Mouse (Mus musculus): ENCODE data around the gene Zbtb41. TPM values are rescaled to one million over a fixed set of nuclear protein-coding genes. Genes with fewer than 3 reads are reported as not detected.
A peak's percentile ranks its signal among the peaks of the same experiment; 100 is the strongest.

The Zbtb41 gene
- total RNA-seq, 2 experiments from 2014 or later, result 27.4 to 32.2 TPM

- DNase-seq (ENCODE audit: low spot score in 2 of 2), result no peak
These were observed 43.8 kb downstream of the Zbtb41 start for GRCm38 (mm10) chr1:139465936-139466335.

- DNase-seq (ENCODE audit: low spot score in 2 of 2), result no peak
These were observed 56.8 kb downstream of the Zbtb41 start for GRCm38 (mm10) chr1:139478898-139479297.

- DNase-seq (ENCODE audit: low spot score in 2 of 2), result peak; percentile 17 to 28
These were observed 58.2 kb downstream of the Zbtb41 start for GRCm38 (mm10) chr1:139480246-139480645.

- DNase-seq (ENCODE audit: low spot score in 2 of 2), result peak in 1 of 2 experiments; percentile 4
These were observed 59.1 kb downstream of the Zbtb41 start for GRCm38 (mm10) chr1:139481146-139481545.

- DNase-seq (ENCODE audit: low spot score in 2 of 2), result no peak
These were observed 72.5 kb downstream of the Zbtb41 start for GRCm38 (mm10) chr1:139494630-139495029.

- DNase-seq (ENCODE audit: low spot score in 2 of 2), result no peak
These were observed 73.3 kb downstream of the Zbtb41 start for GRCm38 (mm10) chr1:139495408-139495807.

- DNase-seq (ENCODE audit: low spot score in 2 of 2), result no peak
These were observed 74.1 kb downstream of the Zbtb41 start for GRCm38 (mm10) chr1:139496212-139496611.

GRCm38 (mm10) chr1:139499751-139500150, 77.7 kb downstream of the Zbtb41 start:
- DNase-seq (ENCODE audit: low spot score in 2 of 2), result no peak

- no peak for DNase-seq (ENCODE audit: low spot score in 2 of 2)
These were observed 79.2 kb downstream of the Zbtb41 start, which contains the start of gene F13b for GRCm38 (mm10) chr1:139501258-139501752. F13b (plus strand) TSS chr1:139501702.

Other genes starting within 250 kb of the Zbtb41 start
- 1 to 10 TPM in 1 of 2 experiments, under 1 TPM in 1; 0.86 to 1.0 TPM for gene Crb1, start 45.2 kb upstream of the Zbtb41 start, total RNA-seq (2021)
- under 1 TPM; 0.45 to 0.49 TPM for gene Aspm, start 32.5 kb downstream of the Zbtb41 start, total RNA-seq (2021)
- gene F13b, start 79.4 kb downstream of the Zbtb41 start, total RNA-seq (2021), result not detected
- gene Cfhr1, start 138.0 kb downstream of the Zbtb41 start, total RNA-seq (2021), result not detected